Mouse (Mus musculus) midbrain, embryonic 11.5 days (tissue): ENCODE measurements at regions not wholly inside any gene's neighbourhood (a gene's known extent, or its start where the extent isn't known, plus 50 kb on each side); places are given as distances from the start of the nearest gene placed in this dataset.
A peak's percentile ranks its signal among the peaks of the same experiment; 100 is the strongest.

Source experiments
- ATAC-seq: fragments of 200-750 bp; cut with Nextera tagmentation; 2 replicates; pipeline ENCODE4 v1.8.0; 2017; ENCODE audit warnings: moderate TSS enrichment, moderate library complexity; ENCODE audit not compliant: low FRiP score
- DNase-seq: peaks from one replicate; pipeline ENCODE4 v3.0.0; 2015; ENCODE audit warnings: low spot score; ENCODE audit errors: missing footprints
- H3K27ac ChIP-seq: fragments of 300-500 bp; sonication (generic); 2 replicates; pipeline ENCODE4 v1.5.1; 2014; ENCODE audit warnings: low read depth, low read length
- H3K27me3 ChIP-seq: fragments of 300-500 bp; sonication (generic); 2 replicates; pipeline ENCODE4 v1.6.1; 2014; ENCODE audit warnings: mild to moderate bottlenecking, low read length, moderate library complexity, mixed read lengths; ENCODE audit not compliant: control insufficient read depth, insufficient read depth
- H3K36me3 ChIP-seq: fragments of 300-500 bp; sonication (generic); 2 replicates; pipeline ENCODE4 v1.6.1; 2014; ENCODE audit warnings: mild to moderate bottlenecking, low read length, moderate library complexity, mixed read lengths; ENCODE audit not compliant: control insufficient read depth, insufficient read depth
- H3K4me1 ChIP-seq: fragments of 300-500 bp; sonication (generic); 2 replicates; pipeline ENCODE4 v1.6.1; 2014; ENCODE audit warnings: low read length; ENCODE audit not compliant: control insufficient read depth, insufficient read depth
- H3K4me2 ChIP-seq: fragments of 300-500 bp; sonication (generic); 2 replicates; pipeline ENCODE4 v1.6.1; 2014; ENCODE audit warnings: mild to moderate bottlenecking, moderate library complexity
- H3K4me3 ChIP-seq: fragments of 300-500 bp; sonication (generic); 2 replicates; pipeline ENCODE4 v1.5.1; 2014; ENCODE audit warnings: low read depth, low read length
- H3K9ac ChIP-seq: fragments of 300-500 bp; sonication (generic); 2 replicates; pipeline ENCODE4 v1.6.1; 2014; ENCODE audit warnings: low read length
- H3K9me3 ChIP-seq: fragments of 300-500 bp; sonication (generic); 2 replicates; pipeline ENCODE4 v1.6.1; 2016; ENCODE audit warnings: low read length; ENCODE audit not compliant: control insufficient read depth
- WGBS: fragments of 180-500 bp; shearing (Covaris S2); extraction: QIAGEN DNeasy Blood & Tissue Kit; methylation state at CpG from one replicate; pipeline ENCODE4 v1.1.7; 2014; 5-methylcytosine and 5-hydroxymethylcytosine counted together

GRCm38 (mm10) chr15:96170986-96171769 is 116.1 kb upstream of the Arid2 start:
- DNase-seq (no peak), ATAC-seq (no peak)

GRCm38 (mm10) chr15:96177911-96178310 is 109.4 kb upstream of the Arid2 start:
- 88% methylated on average over 9 of the region's 9 CpGs for WGBS
- ATAC-seq = no peak
- no peak overlapping the region for H3K4me3 ChIP-seq
- H3K9me3 ChIP-seq = no peaks in the 10 kb centered on the region
- no peaks in the 10 kb centered on the region for H3K27me3 ChIP-seq
- no peak overlapping the region for H3K9ac ChIP-seq
- H3K4me1 ChIP-seq = no peaks in the 10 kb centered on the region
- H3K4me2 ChIP-seq = no peak overlapping the region
- no peaks in the 10 kb centered on the region for H3K36me3 ChIP-seq
- DNase-seq = no peak
- no peak overlapping the region for H3K27ac ChIP-seq

More at GRCm38 (mm10) chr15:96170986-96171769, 116.1 kb upstream of the Arid2 start:
- Histone ChIP-seq H3K9me3 (no peaks in the 10 kb centered on the region), H3K4me2 (peak overlapping the region; percentile 26), H3K4me1 (peaks cover 4% of the 10 kb centered on the region; the same call in 1 of the 2 replicates), H3K36me3 (no peaks in the 10 kb centered on the region), H3K4me3 (no peak overlapping the region), H3K27ac (no peak overlapping the region), H3K27me3 (no peaks in the 10 kb centered on the region), H3K9ac (no peak overlapping the region)
- WGBS = 12% methylated on average over 22 of the region's 22 CpGs

- H3K4me2 ChIP-seq = no peak overlapping the region
- no peak overlapping the region for H3K9ac ChIP-seq
- no peaks in the 10 kb centered on the region for H3K9me3 ChIP-seq
- ATAC-seq = no peak
- no peaks in the 10 kb centered on the region for H3K36me3 ChIP-seq
- no peak overlapping the region for H3K27ac ChIP-seq
- 79% methylated on average over 8 of the region's 8 CpGs for WGBS
- H3K27me3 ChIP-seq = no peaks in the 10 kb centered on the region
- no peaks in the 10 kb centered on the region for H3K4me1 ChIP-seq
- no peak for DNase-seq
- H3K4me3 ChIP-seq = no peak overlapping the region
These were observed 108.8 kb upstream of the Arid2 start for GRCm38 (mm10) chr15:96178374-96179109.

GRCm38 (mm10) chr15:96179511-96179910 is 107.8 kb upstream of the Arid2 start:
- DNase-seq (no peak), ATAC-seq (no peak)
- Histone ChIP-seq H3K36me3 (no peaks in the 10 kb centered on the region), H3K27me3 (no peaks in the 10 kb centered on the region), H3K9me3 (no peaks in the 10 kb centered on the region), H3K4me1 (no peaks in the 10 kb centered on the region), H3K4me3 (no peak overlapping the region), H3K4me2 (no peak overlapping the region), H3K27ac (no peak overlapping the region), H3K9ac (no peak overlapping the region)
- 77% methylated on average over 5 of the region's 5 CpGs for WGBS

- DNase-seq = no peak
- H3K27ac ChIP-seq = no peak overlapping the region
- H3K4me2 ChIP-seq = no peak overlapping the region
- H3K9me3 ChIP-seq = no peaks in the 10 kb centered on the region
- no peaks in the 10 kb centered on the region for H3K27me3 ChIP-seq
- H3K4me1 ChIP-seq = no peaks in the 10 kb centered on the region
- no peak for ATAC-seq
- no peak overlapping the region for H3K4me3 ChIP-seq
- 92% methylated on average over 5 of the region's 5 CpGs for WGBS
- no peaks in the 10 kb centered on the region for H3K36me3 ChIP-seq
- no peak overlapping the region for H3K9ac ChIP-seq
These were observed 107.3 kb upstream of the Arid2 start for GRCm38 (mm10) chr15:96180036-96180435.

- no peaks in the 10 kb centered on the region for H3K4me1 ChIP-seq
- no peak overlapping the region for H3K4me3 ChIP-seq
- WGBS = 88% methylated on average over 8 of the region's 8 CpGs
- no peak overlapping the region for H3K27ac ChIP-seq
- no peaks in the 10 kb centered on the region for H3K9me3 ChIP-seq
- H3K9ac ChIP-seq = no peak overlapping the region
- no peaks in the 10 kb centered on the region for H3K27me3 ChIP-seq
- no peaks in the 10 kb centered on the region for H3K36me3 ChIP-seq
- DNase-seq (peak; percentile 17), ATAC-seq (no peak)
- no peak overlapping the region for H3K4me2 ChIP-seq
These were observed 106.3 kb upstream of the Arid2 start for GRCm38 (mm10) chr15:96180977-96181376.

GRCm38 (mm10) chr15:96182313-96182712 is 105.0 kb upstream of the Arid2 start:
- H3K9ac ChIP-seq = no peak overlapping the region
- no peaks in the 10 kb centered on the region for H3K36me3 ChIP-seq
- H3K27me3 ChIP-seq = no peaks in the 10 kb centered on the region
- no peak overlapping the region for H3K4me2 ChIP-seq
- 81% methylated on average over 5 of the region's 5 CpGs for WGBS
- no peaks in the 10 kb centered on the region for H3K4me1 ChIP-seq
- ATAC-seq (no peak), DNase-seq (peak; percentile 47)
- no peaks in the 10 kb centered on the region for H3K9me3 ChIP-seq
- H3K4me3 ChIP-seq = no peak overlapping the region
- no peak overlapping the region for H3K27ac ChIP-seq

GRCm38 (mm10) chr15:96183069-96183468 is 104.2 kb upstream of the Arid2 start:
- Histone ChIP-seq H3K4me2 (no peak overlapping the region), H3K36me3 (no peaks in the 10 kb centered on the region), H3K27ac (no peak overlapping the region), H3K4me1 (no peaks in the 10 kb centered on the region), H3K27me3 (no peaks in the 10 kb centered on the region), H3K9me3 (no peaks in the 10 kb centered on the region), H3K4me3 (no peak overlapping the region), H3K9ac (no peak overlapping the region)
- ATAC-seq = no peak
- DNase-seq = no peak
- 75% methylated on average over 6 of the region's 6 CpGs for WGBS

GRCm38 (mm10) chr15:96184666-96185065 is 102.7 kb upstream of the Arid2 start:
- H3K9me3 ChIP-seq = no peaks in the 10 kb centered on the region
- no peak for ATAC-seq
- no peak for DNase-seq
- H3K4me2 ChIP-seq = no peak overlapping the region
- 72% methylated on average over 8 of the region's 8 CpGs for WGBS
- no peak overlapping the region for H3K4me3 ChIP-seq
- no peaks in the 10 kb centered on the region for H3K36me3 ChIP-seq
- no peaks in the 10 kb centered on the region for H3K27me3 ChIP-seq
- H3K9ac ChIP-seq = no peak overlapping the region
- no peaks in the 10 kb centered on the region for H3K4me1 ChIP-seq
- no peak overlapping the region for H3K27ac ChIP-seq
